Mouse (Mus musculus): ENCODE measurements around the gene Spz1. TPM values are rescaled to one million over a fixed set of nuclear protein-coding genes. Genes with fewer than 3 reads are reported as not detected.

The Spz1 gene
- not detected in 2 replicates for polyA plus RNA-seq (2012; rRNA removed; ENCODE audit: low replicate concordance)

GRCm38 (mm10) chr13:92576072-92576471, at the start of gene Spz1:
Gene Spz1 (minus strand): TSS chr13:92576172.

GRCm38 (mm10) chr13:92610311-92611221, 34.6 kb upstream of the Spz1 start, which contains the start of gene Serinc5:
Gene Serinc5 (plus strand): TSS chr13:92611091.

GRCm38 (mm10) chr13:92530721-92531211, 45.2 kb downstream of the Spz1 start, which contains the start of gene Zfyve16:
Gene Zfyve16 (minus strand): TSS chr13:92530868.

Other genes starting within 250 kb of the Spz1 start
- gene Dhfr, start 221.4 kb downstream of the Spz1 start, polyA plus RNA-seq (2012; rRNA removed; ENCODE audit: low replicate concordance): 0.72 and 1.0 TPM in 2 replicates
- gene Msh3, start 221.2 kb downstream of the Spz1 start, polyA plus RNA-seq (2012; rRNA removed; ENCODE audit: low replicate concordance): 3.6 and 4.5 TPM in 2 replicates
- not detected in 2 replicates for gene Ankrd34b, start 150.3 kb downstream of the Spz1 start, polyA plus RNA-seq (2012; rRNA removed; ENCODE audit: low replicate concordance)
- gene Fam151b, start 92.2 kb downstream of the Spz1 start, polyA plus RNA-seq (2012; rRNA removed; ENCODE audit: low replicate concordance): 1.5 and 2.5 TPM in 2 replicates
- 2.0 and 6.4 TPM in 2 replicates for gene Zfyve16, start 45.3 kb downstream of the Spz1 start, polyA plus RNA-seq (2012; rRNA removed; ENCODE audit: low replicate concordance)
- gene Serinc5, start 34.9 kb upstream of the Spz1 start, polyA plus RNA-seq (2012; rRNA removed; ENCODE audit: low replicate concordance): 19.1 and 22.6 TPM in 2 replicates
- gene Thbs4, start 218.6 kb upstream of the Spz1 start, polyA plus RNA-seq (2012; rRNA removed; ENCODE audit: low replicate concordance): 2.9 and 16.8 TPM in 2 replicates